Mouse (Mus musculus) cerebellum, adult 2 months (tissue): ENCODE data around the gene Crygd.

Source experiments
- CTCF ChIP-seq: fragments of 200-500 bp; IDR thresholded peaks from 2 replicates; pipeline ENCODE4 v1.5.1; 2011; ENCODE audit warnings: low read depth, mild to moderate bottlenecking, control low read depth, low read length, moderate library complexity, borderline replicate concordance; ENCODE audit not compliant: insufficient read depth
- POLR2A ChIP-seq: fragments of 200-500 bp; IDR thresholded peaks from 2 replicates; pipeline ENCODE4 v1.6.1; 2011; ENCODE audit warnings: low read length, control low read depth, borderline replicate concordance; ENCODE audit not compliant: insufficient read depth

DNA sequence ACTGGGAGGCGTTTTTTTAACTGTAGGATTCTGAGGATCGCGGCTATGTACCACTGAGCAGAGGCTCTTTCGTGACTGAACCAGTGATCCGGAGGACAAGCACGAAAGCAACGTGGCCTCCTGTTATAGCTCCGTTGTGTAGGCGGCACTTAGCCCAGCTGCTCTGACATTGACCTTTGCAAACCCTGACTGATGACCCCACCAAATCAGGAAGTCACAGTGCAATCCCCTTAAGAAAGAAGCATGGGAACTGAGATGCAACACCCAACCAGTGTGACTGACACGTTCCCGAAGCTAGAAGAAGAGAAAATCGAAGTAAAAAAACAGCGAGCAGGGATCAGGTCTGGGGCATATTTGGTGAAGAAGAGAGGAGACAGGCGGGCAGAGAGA lies 49.5 kb upstream of the Crygd start:
- TF ChIP-seq CTCF (no peak), POLR2A (no peak)
